Mouse (Mus musculus): ENCODE results near the gene Setd2.

Setd2 gene

DNA sequence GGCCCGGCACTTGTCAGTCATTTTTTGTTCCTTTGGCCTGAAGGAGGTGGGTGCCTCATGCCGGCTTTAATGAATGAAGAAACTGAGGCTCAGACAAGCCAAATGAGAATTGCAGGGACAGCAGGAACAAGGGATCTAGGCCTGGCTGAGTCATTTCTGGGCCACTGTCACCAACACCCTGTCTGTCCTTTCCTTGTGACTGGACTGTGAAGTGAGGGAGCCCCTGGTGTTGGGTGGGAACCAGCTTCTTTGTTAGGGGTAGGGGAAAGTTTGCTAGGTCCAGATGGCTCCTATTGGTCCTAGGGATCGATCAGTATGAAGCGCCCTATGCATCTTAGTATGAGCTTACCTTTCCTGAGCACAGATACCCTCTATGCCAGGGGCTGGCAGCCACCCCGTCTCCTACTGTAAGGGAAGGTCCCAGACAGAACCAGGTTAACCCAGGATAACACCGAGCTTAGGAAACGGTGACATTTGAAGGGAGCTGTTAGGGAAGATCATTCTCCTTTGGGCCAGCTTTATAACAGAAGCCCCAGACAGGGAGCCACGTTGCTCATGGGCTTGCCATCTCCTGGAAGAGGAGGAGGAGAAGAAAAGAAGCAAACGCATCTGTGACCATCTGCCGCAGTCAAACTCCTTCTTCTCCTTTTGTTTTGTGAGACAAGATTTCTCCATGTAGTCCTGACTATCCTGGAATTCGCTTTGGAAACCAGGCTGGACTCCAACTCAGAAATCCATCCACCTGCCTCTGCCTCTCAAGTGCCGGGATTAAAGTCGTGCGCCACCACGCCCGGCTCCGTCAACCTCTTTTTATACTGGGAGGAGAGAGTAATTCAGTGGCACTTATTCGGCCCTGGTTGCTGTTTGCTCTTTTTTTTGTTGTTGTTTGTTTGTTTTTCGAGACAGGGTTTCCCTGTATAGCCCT is 122.6 kb downstream of the Setd2 start:
- DNase-seq (ENCODE audit: low spot score), result no peak

DNA sequence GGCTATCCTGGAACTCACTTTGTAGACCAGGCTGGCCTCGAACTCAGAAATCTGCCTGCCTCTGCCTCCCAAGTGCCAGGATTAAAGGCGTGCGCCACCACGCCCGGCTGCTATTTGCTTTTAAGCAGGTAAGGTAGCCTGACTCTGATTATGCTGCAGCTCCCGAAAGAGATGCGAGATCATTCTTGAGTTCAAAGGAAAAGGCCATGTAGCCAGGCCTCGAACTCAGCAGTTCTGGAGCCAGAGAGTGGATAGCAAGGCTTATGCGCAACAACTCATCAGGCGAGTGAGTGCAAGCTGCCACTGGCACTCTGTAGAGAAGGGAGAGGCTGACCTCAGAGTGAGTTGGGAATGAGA is 123.2 kb downstream of the Setd2 start:
- no peak for DNase-seq (ENCODE audit: low spot score)

DNA sequence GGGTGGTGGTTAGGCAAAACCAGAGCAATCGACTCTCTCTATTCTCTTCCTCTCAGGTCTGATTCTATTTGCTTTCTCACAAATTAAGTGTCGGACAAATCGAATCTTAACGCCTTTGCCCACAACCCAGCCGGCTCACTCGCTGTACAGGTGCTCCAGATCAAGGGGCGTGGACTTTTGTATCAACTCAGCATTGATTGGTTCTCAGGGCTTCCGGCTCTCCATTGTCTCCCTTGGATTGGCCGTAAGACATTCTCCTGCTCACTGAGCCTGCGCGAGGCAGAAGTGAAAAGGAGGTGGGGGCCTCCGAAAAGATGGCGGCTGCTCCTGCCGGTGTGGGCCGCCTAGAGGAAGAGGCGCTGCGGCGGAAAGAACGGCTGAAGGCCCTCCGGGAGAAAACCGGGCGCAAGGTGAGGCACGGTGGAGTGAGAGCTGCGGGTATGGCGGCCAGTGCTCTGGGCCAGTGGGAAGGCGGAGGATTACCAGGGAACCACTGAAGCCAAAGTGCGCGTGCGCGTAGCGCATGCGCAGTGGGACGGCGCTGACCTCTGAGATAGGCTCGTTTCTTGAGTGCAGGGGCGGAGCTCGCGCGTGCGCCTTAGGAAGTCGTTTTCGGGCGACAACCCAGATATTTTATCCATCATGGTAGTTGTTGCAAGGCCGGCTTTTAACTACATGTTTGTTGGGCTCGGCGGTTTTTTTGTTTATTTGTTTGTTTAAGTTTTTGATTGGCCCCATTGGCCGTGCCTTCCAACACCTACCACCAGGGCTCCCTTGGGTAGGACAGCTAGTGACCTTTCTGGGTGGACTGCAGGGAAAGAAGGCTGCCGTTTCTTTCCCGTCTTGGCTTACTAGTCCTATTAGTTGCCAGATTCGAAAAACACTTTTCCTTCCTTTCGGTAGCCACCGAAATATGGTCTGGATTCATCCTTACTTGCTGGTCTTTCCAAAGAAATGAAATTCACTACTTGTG is 124.1 kb downstream of the Setd2 start, which contains the start of gene Ccdc12:
Gene Ccdc12, plus strand, starts transcription at position 255 of the 973 bp plus-strand sequence.
- DNase-seq (ENCODE audit: low spot score), result peak; percentile 98

DNA sequence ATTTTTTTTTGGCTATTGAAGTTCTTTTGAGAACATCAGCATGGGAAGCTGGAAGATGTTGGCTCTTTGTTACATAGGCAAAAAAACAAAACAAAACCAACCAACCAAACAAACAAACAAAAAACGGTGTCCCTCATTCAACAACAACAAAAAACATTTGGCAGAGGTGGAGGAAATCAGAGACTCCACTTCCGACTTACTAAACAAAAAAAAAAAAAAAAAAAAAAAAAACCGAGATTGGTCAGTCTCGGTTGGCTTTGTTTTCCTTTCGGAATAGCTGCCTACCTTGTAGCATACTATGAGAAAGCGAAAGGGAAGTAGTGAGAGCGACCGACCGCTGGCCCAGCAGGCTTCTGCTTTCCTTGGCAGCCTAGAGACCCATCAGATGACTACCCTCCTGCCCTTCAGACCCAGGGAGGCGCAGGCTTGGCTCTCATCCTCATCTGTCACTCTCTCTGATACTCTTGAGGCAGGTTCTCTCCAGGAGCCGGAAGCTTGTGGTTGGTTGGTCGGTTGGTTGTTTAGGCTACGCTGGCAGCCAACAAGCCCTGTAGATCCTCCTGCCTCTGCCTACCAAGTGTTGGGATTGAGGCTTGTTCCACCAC is 125.2 kb downstream of the Setd2 start:
- no peak for DNase-seq (ENCODE audit: low spot score)

DNA sequence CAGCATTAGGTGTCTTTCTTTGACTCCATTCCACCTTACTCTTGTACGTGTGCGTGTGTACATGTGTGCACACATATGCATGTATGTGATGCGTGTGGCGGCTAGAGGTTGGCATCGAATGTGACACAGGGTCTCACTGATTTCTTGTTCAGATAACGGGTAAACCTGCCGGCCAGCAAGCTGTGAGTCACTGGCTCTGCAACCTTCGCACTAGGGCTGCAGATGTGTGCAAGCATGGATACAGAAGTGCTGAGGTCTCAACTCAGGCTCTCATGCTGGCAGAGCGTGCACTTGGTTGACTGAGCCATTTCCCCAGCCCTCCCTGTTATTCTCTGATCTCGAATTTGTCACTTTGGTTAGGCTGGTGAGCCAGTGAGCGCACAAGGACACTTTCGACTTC is 127.1 kb downstream of the Setd2 start:
- no peak for DNase-seq (ENCODE audit: low spot score)

DNA sequence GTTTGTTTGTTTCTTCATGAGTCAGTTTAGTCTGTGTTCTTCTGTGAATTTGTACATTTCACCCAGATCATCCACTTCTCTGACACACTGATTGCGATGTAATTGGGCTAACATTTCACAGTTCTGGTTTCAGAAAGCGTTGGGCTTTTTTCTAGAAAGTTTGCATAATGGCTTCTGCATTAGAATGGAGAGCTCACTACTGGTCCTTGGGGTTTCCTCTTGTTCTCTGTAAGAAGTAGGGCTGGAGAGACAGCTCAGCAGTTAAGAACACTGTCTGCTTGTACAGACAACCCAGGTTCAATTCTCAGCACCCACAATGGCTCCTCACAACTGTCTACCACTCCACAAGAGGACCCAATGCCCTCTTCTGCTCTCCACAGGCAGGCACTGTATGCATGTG is 127.8 kb downstream of the Setd2 start:
- DNase-seq (ENCODE audit: low spot score), result no peak

DNA sequence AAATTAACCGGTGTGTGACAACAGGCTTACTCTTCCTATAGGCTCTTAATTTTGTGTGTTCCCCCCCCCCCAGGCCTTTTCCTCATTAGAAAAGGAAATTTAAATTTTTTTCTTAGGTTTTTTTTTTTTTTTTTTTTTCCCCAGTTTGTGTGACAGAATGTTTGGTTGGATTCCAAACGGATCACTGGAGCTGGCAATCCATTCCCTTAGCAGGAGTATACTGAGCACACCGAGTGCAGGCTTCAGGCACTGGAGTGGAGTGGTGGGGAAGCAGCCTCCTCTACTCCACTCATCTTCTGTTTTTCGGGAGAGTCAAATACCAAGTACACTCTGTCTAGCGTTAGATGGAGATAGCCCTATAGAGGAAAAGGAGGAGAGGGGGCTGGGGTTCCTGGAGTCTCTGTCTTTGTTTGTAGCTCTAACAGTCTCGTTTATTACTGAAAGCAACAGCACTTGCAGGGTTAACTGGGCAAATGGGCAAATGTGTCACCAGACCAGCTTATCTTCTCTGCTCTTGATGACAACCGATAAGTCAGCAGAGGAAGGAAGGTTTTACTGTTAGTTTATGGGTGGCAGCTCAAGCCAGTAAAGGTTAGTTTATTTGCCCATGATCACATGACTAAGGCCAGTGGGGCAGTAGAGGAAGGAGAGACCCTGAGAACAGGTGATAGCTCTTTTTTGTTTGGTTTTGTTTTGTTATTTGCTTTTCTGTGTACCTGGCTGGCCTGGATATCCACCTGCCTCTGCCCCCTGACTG is 128.6 kb downstream of the Setd2 start:
- no peak for DNase-seq (ENCODE audit: low spot score)

DNA sequence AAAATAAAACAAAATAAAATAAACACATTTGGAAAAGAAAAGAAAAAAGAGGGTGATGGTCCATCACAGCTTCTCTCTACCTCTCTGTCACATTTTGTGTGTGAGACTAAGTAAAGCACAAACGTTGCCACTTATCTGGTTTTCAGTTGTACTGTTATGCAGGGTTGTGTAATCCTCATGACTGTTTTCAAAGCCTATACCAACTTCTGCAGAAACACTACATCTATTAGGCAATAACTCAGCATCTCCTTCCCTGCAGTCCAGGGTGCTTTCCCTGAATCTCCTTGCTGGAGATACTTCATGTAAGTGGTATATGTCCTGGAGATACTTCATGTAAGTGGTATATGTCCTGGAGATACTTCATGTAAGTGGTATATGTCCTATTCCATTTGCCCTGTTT is 130.4 kb downstream of the Setd2 start:
- DNase-seq (ENCODE audit: low spot score), result no peak

DNA sequence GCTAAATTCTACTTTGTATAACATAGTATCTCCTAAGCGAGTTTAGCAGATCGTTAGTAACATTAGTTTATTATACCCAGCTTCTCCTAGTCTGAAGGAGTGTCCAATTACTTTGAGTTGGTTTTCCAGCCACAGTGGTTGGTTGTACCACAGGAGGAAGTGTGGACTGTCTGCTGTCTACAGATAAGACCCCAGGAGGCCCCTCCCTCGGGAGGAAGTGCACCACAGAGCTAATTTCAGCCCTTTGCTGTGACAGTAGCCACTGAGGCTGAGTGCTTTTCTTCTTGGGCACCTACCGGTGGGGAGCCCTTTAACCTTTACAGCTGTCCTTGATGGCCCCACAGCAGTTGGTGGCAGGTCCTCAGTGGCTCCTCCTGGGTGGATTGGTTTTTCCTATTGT is 133.5 kb downstream of the Setd2 start:
- DNase-seq (ENCODE audit: low spot score), result peak; percentile 79

DNA sequence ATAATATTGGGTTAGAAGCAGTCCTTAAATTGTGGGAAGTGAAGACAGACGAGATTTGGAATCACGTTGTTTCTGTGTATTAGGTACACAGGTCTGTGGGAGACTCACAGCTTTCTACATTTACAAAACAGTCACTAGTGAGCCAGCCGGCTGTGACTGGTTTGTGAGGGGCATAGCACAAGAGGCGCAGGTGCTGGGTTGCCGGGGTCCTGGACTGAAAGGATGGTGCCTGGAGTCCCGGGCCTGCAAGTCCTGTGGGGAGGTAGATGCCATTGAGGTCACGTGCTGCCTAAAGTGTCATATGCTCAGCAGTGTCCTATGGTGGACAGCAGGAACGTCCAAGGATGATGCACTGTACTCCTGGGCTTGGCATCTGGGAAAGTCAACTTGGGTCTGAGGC is 134.0 kb downstream of the Setd2 start:
- no peak for DNase-seq (ENCODE audit: low spot score)

DNA sequence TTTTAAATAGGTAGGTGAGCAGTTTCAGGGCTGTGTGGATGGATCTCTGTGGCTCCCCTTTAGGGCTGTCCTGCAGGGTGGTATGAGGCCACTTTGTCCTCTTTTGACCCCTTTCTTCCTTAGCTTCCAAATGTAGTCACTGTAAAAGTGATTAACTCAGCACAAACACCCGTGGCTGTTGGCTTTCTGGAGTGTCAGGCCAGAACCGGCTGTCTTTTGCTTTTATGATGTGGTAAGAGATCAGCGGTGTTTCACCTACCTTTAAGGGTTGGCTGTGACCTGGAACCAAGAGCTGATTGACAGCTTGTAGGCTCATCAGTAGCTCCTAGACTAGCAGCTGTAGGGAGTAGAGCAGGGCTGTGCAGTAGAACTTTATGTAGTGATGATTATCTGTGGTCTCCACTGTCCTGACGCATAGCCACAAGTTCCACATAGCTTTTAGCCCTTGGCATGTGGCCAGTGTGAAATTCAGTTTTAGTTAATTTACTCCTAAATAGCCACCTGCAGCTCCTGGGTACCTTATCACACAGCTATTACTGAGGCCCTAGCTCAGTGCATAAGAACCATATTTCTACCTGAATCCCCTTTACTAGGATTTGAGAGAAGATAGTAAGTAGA is 134.9 kb downstream of the Setd2 start:
- DNase-seq (ENCODE audit: low spot score), result no peak
